Mouse (Mus musculus) midbrain, embryonic 16.5 days (tissue): ENCODE results near the gene Hist1h2be. TPM values are rescaled to one million over a fixed set of nuclear protein-coding genes. Genes with fewer than 3 reads are reported as not detected.
"Not testable (repeated sequence)": the region's sequence is repeated elsewhere in the genome, so short reads cannot be mapped to it uniquely, and the experiment has no call there.

Experiments used
- ATAC-seq: fragments of 200-750 bp; cut with Nextera tagmentation; 2 replicates; pipeline ENCODE4 v1.8.0; 2017; ENCODE audit warnings: moderate TSS enrichment
- H3K27ac ChIP-seq: fragments of 300-500 bp; sonication (generic); 2 replicates; pipeline ENCODE4 v1.5.1; 2014; ENCODE audit warnings: mild to moderate bottlenecking, low read length, mixed read lengths
- H3K27me3 ChIP-seq: fragments of 300-500 bp; sonication (generic); 2 replicates; pipeline ENCODE4 v1.6.1; 2014; ENCODE audit warnings: low read depth, low read length, mixed read lengths; ENCODE audit not compliant: control insufficient read depth, insufficient read depth
- H3K36me3 ChIP-seq: fragments of 300-500 bp; sonication (generic); 2 replicates; pipeline ENCODE4 v1.6.1; 2014; ENCODE audit warnings: mild to moderate bottlenecking, low read length, moderate library complexity, mixed read lengths; ENCODE audit not compliant: control insufficient read depth, insufficient read depth
- H3K4me1 ChIP-seq: fragments of 300-500 bp; sonication (generic); 2 replicates; pipeline ENCODE4 v1.6.1; 2014; ENCODE audit warnings: mild to moderate bottlenecking, low read length, mixed read lengths; ENCODE audit not compliant: control insufficient read depth, insufficient read depth
- H3K4me2 ChIP-seq: fragments of 300-500 bp; sonication (generic); 2 replicates; pipeline ENCODE4 v1.6.1; 2014; ENCODE audit warnings: mild to moderate bottlenecking, low read length, mixed read lengths
- H3K4me3 ChIP-seq: fragments of 300-500 bp; sonication (generic); 2 replicates; pipeline ENCODE4 v1.5.1; 2014; ENCODE audit warnings: low read depth, mild to moderate bottlenecking, low read length, moderate library complexity, mixed read lengths
- H3K9ac ChIP-seq: fragments of 300-500 bp; sonication (generic); 2 replicates; pipeline ENCODE4 v1.6.1; 2014; ENCODE audit warnings: low read depth, low read length, mixed read lengths
- H3K9me3 ChIP-seq: fragments of 300-500 bp; sonication (generic); replicated peaks from 2 replicates; pipeline ENCODE4 v1.6.1; 2014; ENCODE audit warnings: mild to moderate bottlenecking, low read length, mixed read lengths; ENCODE audit not compliant: control insufficient read depth, poor library complexity, severe bottlenecking
- WGBS: fragments of 180-500 bp; shearing (Covaris S2); extraction: QIAGEN DNeasy Blood & Tissue Kit; methylation state at CpG from one replicate; pipeline ENCODE4 v1.1.7; 2014; 5-methylcytosine and 5-hydroxymethylcytosine counted together
- polyA plus RNA-seq: library from polyadenylated mRNA; unstranded; fragments of >200 nt; fragmentation: Nextera tagmentation; extraction: Ambion mirVana; gene quantifications from 2 replicates; pipeline ENCODE4 v1.2.1, GENCODE M21; 2015

Hist1h2be gene
- polyA plus RNA-seq, 1 experiment from 2014 or later: 1.0 TPM

DNA sequence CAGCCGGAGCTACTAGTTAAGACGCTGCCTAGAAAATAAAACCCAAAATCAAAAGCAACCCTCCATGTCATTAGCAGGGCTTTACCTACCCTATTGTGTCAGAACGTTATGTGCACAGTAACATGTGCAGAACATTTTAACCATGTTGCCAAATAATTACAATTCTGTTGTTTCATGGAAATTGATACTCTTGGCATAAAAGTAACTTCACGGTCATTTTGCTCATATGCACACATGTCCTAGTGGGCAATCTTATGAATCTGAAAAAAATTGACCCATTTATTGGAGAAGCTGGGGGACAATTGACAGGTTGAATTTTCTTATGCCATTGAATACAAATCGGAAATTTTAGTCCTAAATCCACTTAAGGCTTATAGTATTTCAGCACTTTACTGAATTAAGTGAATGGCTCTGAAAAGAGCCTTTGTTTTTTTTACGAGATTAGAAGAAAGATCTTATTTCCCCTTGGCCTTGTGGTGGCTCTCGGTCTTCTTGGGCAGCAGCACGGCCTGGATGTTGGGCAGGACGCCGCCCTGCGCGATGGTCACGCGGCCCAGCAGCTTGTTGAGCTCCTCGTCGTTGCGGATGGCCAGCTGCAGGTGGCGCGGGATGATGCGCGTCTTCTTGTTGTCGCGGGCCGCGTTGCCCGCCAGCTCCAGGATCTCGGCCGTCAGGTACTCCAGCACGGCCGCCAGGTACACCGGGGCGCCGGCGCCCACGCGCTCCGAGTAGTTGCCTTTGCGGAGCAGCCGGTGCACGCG, 50.5 kb downstream of the Hist1h2be start:
- Histone ChIP-seq H3K9ac (peak overlapping the region; percentile 56; the same call in 1 of the 2 replicates), H3K4me1 (peaks cover 22% of the 10 kb centered on the region), H3K27ac (peak overlapping the region; percentile 93), H3K4me2 (peak overlapping the region; percentile 59), H3K4me3 (peak overlapping the region; percentile 43)
- ATAC-seq: peak; percentile 43
- H3K9me3 ChIP-seq, H3K36me3 ChIP-seq, H3K27me3 ChIP-seq: not testable (repeated sequence)
- WGBS: under 1% methylated on average over 19 of the region's 41 CpGs

DNA sequence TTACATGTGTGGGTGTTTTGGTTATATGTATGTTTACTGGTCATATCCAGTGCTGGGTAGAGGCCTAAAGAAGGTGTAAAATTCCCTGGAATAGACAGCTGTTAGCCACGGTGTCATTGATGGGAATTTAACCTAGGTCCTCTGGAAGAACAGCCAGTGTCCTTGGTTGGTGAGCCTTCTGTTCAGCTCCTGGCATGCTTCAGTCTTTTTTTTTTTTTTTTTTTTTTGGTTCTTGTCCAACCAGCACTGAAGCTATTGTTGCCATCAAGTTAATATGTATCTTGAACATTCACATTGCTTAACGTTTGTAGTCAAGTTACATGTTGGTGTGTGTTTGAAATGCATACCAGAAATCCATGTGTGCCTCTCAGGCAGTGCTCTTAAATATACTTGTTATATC, 56.4 kb downstream of the Hist1h2be start:
- Histone ChIP-seq H3K4me3 (no peak overlapping the region), H3K4me2 (no peak overlapping the region), H3K9me3 (no peaks in the 10 kb centered on the region), H3K36me3 (no peaks in the 10 kb centered on the region), H3K27ac (peak overlapping the region; percentile 98; the same call in 1 of the 2 replicates), H3K9ac (no peak overlapping the region), H3K27me3 (no peaks in the 10 kb centered on the region), H3K4me1 (no peaks in the 10 kb centered on the region)
- ATAC-seq: no peak
- WGBS: 93% methylated on average over 2 of the region's 2 CpGs

- 3% methylated on average over 18 of the region's 18 CpGs for WGBS
- no peaks in the 10 kb centered on the region for H3K27me3 ChIP-seq
- peak overlapping the region; percentile 85 for H3K4me2 ChIP-seq
- H3K36me3 ChIP-seq: no peaks in the 10 kb centered on the region
- peak; percentile 57 for ATAC-seq
- H3K4me1 ChIP-seq: no peaks in the 10 kb centered on the region
- peak overlapping the region; percentile 98 for H3K27ac ChIP-seq
- H3K9me3 ChIP-seq: no peaks in the 10 kb centered on the region
- H3K9ac ChIP-seq: peak overlapping the region; percentile 60
- H3K4me3 ChIP-seq: peak overlapping the region; percentile 47
Measured at GRCm38 (mm10) chr13:23562699-23563462, 58.0 kb downstream of the Hist1h2be start.

- WGBS: under 1% methylated on average over 48 of the region's 67 CpGs
- H3K9ac ChIP-seq: peak within 1 kb of the TSS; percentile 73
- ATAC-seq: peak; percentile 97
- not testable (repeated sequence) for H3K4me1 ChIP-seq, H3K9me3 ChIP-seq, H3K27me3 ChIP-seq, H3K36me3 ChIP-seq
- H3K27ac ChIP-seq: peak within 1 kb of the TSS; percentile 98
- peak within 1 kb of the TSS; percentile 85 for H3K4me2 ChIP-seq
- H3K4me3 ChIP-seq: peak within 1 kb of the TSS; percentile 47
Measured at GRCm38 (mm10) chr13:23561883-23562659, 58.9 kb downstream of the Hist1h2be start, which contains the start of gene Hist1h3e. Gene Hist1h3e (minus strand): TSS chr13:23562369.

- ATAC-seq, H3K9ac ChIP-seq, H3K27me3 ChIP-seq, H3K36me3 ChIP-seq, H3K4me1 ChIP-seq, H3K9me3 ChIP-seq: not testable (repeated sequence)
- Histone ChIP-seq H3K4me3 (peak overlapping the region; percentile 47), H3K27ac (peak overlapping the region; percentile 98), H3K4me2 (peak overlapping the region; percentile 85)
- 0% methylated on average over 2 of the region's 5 CpGs for WGBS
Measured at GRCm38 (mm10) chr13:23561531-23561882, 59.4 kb downstream of the Hist1h2be start.

DNA sequence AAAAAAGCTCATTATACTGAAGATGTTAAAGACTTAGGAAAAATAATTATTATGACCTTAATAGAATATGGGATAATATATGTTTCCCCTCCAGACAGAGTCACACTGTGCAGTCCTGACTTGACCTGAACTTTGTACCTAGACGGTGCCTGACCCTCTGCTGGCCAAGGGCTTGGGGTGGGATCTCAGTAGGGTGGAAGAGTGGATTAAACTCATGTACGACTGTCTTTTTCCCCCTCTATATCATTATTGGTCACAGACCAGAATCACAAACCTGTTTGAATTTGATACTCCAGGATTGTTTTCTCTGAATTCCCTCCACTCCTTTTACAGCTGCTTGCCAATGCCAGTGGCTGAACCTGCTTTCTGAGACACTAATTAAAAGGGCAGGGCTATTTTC, 60.2 kb downstream of the Hist1h2be start:
- whole genome bisulfite sequencing: 14% methylated on average over 2 of the region's 2 CpGs

DNA sequence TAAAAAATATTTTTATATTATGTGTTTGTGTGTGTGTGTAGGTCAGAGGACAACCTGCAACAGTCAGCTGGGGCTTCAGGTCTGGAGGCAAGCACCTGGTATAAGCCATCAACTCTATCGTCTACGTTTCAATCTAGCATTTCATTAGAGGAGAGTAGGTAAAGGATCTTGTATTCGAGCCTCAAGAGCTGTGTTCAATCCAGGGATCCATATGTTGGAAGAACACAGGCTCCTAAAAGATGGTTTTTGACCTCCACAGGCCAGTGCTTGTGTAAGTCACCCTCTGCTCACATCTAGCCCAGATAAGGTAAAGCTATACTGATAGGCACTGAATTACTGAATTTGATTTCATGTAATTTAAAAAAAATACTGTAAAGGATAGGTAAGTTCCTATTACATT, 64.0 kb downstream of the Hist1h2be start:
- Histone ChIP-seq H3K9ac (0 out of 2 replicates have a peak overlapping the region, but pooled peaks have one; percentile 10), H3K27ac (no peak overlapping the region), H3K4me2 (no peak overlapping the region), H3K4me1 (peaks cover 18% of the 10 kb centered on the region), H3K4me3 (no peak overlapping the region), H3K36me3 (no peaks in the 10 kb centered on the region), H3K9me3 (no peaks in the 10 kb centered on the region), H3K27me3 (no peaks in the 10 kb centered on the region)
- ATAC-seq: no peak
- 68% methylated on average over 3 of the region's 3 CpGs for WGBS

More for the DNA sequence above, 60.2 kb downstream of the Hist1h2be start:
- not testable (repeated sequence) for H3K4me1 ChIP-seq, H3K36me3 ChIP-seq, ATAC-seq, H3K9ac ChIP-seq, H3K4me2 ChIP-seq, H3K27ac ChIP-seq, H3K27me3 ChIP-seq, H3K9me3 ChIP-seq, H3K4me3 ChIP-seq

- Histone ChIP-seq H3K27me3 (no peaks in the 10 kb centered on the region), H3K4me3 (peak overlapping the region; percentile 46), H3K9me3 (no peaks in the 10 kb centered on the region), H3K9ac (peak overlapping the region; percentile 63), H3K4me2 (peak overlapping the region; percentile 96), H3K4me1 (peaks cover 18% of the 10 kb centered on the region), H3K36me3 (no peaks in the 10 kb centered on the region), H3K27ac (peak overlapping the region; percentile 83)
- WGBS: under 1% methylated on average over 18 of the region's 18 CpGs
- peak; percentile 80 for ATAC-seq
Measured at GRCm38 (mm10) chr13:23555839-23556416, 65.0 kb downstream of the Hist1h2be start.
